Mouse (Mus musculus): ENCODE measurements around the gene Tma7. TPM values are rescaled to one million over a fixed set of nuclear protein-coding genes. Genes with fewer than 3 reads are reported as not detected.

Tma7 gene
- polyA plus RNA-seq, 1 experiment from 2014 or later: 328 TPM

DNA sequence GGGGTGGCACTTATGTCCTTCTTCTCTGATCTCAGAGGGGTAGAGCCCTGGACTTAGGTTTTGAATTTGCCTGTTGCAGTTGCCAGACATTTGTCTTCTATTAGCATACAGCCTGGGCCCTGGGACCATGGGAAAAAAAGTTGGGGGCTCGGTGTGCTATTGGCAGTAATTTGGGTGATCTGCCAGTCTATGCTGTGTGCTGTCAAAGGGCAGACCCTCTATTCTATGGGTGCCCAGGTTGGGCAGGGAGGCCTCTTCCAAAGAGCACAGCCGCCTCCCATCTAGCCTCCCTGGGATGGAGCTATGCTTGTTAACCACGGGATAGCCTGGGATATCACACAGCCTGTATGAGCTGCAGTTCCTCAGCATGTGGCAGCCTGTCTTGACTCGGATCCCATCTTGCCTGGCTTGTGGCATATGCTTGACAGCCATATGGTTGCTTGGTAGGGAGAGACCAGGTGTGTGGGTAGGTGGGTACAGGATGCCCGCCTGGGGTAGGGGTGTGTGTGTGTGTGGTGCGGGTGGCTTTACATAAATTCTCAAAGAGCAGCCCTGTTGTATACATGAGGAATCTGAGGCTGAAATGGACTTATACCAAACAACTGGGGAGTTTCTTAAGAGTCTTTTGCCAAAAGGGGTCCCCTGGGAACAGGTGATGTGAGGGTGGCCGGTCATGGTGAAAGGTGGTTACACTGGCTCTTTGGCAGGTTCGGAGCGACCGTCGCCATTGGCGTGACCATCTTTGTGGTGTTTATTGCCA, 26.9 kb downstream of the Tma7 start:
- Histone ChIP-seq H3K4me3 (replicated peaks) (peak overlapping the region; percentile 44), H3K27me3 (no peaks in the 10 kb centered on the region), H3K9me3 (replicated peaks) (no peaks in the 10 kb centered on the region), H3K4me2 (peak overlapping the region; percentile 56), H3K4me1 (replicated peaks) (peaks cover 49% of the 10 kb centered on the region), H3K9ac (peak overlapping the region; percentile 10; the same call in 1 of the 2 replicates), H3K27ac (replicated peaks) (peak overlapping the region; percentile 64), H3K36me3 (replicated peaks) (peaks cover 25% of the 10 kb centered on the region)
- WGBS (ENCODE audit: insufficient replicate concordance): 80% methylated on average over 12 of the region's 12 CpGs
- ATAC-seq (ENCODE audit: insufficient read depth): no peak

DNA sequence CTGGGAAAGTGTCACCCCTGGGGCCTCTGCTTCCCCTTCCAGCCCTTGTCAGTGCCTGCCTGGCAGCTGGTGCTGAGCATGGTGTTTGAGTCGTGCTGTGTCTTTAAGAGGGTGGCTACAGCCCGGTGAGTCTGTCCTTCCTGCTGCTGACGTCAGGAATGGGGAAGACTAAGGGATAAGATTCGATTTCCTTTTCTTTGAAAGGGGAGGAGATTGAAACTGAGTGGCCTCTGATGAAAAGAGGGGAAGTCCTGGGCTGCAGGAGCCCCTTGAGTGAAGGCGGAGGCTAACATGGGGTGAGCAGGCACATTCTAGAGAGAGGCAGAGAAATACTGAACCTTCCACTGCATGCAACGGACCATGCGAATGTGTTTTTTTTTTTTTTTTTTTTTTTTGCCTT, 27.7 kb downstream of the Tma7 start:
- Histone ChIP-seq H3K36me3 (replicated peaks) (peaks cover 25% of the 10 kb centered on the region), H3K27ac (replicated peaks) (peak overlapping the region; percentile 68), H3K27me3 (no peaks in the 10 kb centered on the region), H3K4me1 (replicated peaks) (peaks cover 49% of the 10 kb centered on the region), H3K9me3 (replicated peaks) (no peaks in the 10 kb centered on the region), H3K4me3 (replicated peaks) (peak overlapping the region; percentile 44), H3K9ac (0 out of 2 replicates have a peak overlapping the region, but pooled peaks have one; percentile 15), H3K4me2 (peak overlapping the region; percentile 56)
- ATAC-seq (ENCODE audit: insufficient read depth): peak; percentile 24; the same call in 1 of the 2 replicates
- WGBS (ENCODE audit: insufficient replicate concordance): 5% methylated on average over 7 of the region's 7 CpGs

DNA sequence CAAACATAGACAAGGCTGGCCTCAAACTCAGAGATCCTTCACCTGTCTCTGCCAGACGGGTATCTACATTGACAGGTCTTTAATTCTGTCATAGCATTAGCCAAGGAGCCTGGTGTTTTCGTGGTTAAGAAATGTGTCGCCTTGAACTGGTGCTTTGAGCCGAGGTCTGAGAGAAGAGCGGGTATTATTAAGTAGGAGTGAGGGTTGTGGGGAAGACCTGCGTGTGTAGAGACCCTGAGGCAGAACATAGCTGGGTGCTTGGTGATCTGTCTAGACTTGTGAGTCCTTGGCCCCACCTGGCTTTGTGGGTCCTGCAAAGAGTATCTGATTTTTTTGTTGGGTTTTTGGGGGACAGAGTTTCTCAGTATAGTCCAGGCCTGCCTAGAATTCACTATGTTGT, 28.5 kb downstream of the Tma7 start:
- H3K4me1 ChIP-seq (replicated peaks): peaks cover 49% of the 10 kb centered on the region
- H3K27ac ChIP-seq (replicated peaks): no peak overlapping the region
- no peak overlapping the region for H3K4me3 ChIP-seq (replicated peaks)
- no peak for ATAC-seq (ENCODE audit: insufficient read depth)
- H3K36me3 ChIP-seq (replicated peaks): peaks cover 25% of the 10 kb centered on the region
- no peak overlapping the region for H3K4me2 ChIP-seq
- no peaks in the 10 kb centered on the region for H3K27me3 ChIP-seq
- H3K9ac ChIP-seq: no peak overlapping the region
- WGBS (ENCODE audit: insufficient replicate concordance): 52% methylated on average over 6 of the region's 6 CpGs
- no peaks in the 10 kb centered on the region for H3K9me3 ChIP-seq (replicated peaks)

DNA sequence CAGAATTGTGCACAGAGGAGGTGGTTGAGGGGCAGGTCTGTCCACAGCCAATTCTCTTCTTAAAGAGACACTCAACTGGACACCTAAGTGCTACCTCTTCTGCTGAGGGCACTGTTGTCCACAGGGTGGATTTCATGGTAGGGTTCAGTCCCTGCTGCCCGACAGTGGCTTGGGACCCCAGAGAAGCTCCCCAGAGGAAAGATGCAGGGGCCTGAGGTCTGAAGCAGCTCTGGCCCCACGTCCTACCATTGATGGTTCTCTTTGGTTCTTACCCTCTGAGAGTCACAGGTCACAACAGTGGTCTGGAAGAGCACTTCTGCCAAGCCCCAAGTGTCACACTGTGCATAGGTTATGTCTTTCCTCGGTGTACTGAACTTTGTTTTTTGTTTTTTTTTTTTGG, 29.0 kb downstream of the Tma7 start:
- Histone ChIP-seq H3K9ac (no peak overlapping the region), H3K27me3 (no peaks in the 10 kb centered on the region), H3K36me3 (replicated peaks) (peaks cover 24% of the 10 kb centered on the region), H3K9me3 (replicated peaks) (no peaks in the 10 kb centered on the region), H3K4me1 (replicated peaks) (peaks cover 44% of the 10 kb centered on the region), H3K4me3 (replicated peaks) (no peak overlapping the region), H3K4me2 (no peak overlapping the region), H3K27ac (replicated peaks) (no peak overlapping the region)
- no peak for ATAC-seq (ENCODE audit: insufficient read depth)
- 68% methylated on average over 3 of the region's 3 CpGs for WGBS (ENCODE audit: insufficient replicate concordance)

DNA sequence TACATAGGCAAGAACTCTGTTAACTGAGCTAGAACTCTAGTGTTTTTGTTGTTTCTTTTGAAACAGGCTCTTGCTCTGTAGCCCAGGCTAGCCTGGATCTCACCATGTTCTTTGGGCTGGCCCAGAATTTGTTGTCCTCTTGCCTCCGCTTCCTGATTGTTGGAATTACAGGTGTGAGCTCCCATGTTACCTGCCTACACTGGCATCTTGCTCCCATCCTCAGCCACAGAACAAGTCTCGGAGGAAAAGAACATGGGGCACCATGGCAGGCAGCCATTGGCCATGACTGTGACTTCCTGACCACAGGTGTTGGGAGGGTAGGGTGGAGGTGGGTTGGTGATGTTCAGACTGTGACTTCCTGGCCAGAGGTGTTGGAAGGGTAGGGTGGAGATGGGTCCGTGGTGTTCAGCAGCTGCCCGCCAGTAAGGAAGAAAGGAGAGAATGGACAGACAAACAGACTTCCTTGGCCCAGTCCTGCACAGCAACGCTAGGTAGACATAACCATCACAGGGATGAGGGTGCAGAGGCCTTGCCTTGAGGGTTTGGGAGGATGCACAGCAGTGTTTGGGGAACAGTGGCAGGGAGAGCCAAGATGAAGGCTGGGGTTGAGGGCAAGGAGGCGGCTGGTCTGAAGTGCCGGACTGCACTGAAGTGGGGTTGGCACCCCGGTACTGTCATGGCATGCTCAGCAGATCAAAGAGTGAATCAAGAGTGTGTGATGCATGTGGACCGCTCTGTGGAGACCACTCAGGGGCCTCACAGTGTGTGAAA, 29.7 kb downstream of the Tma7 start:
- H3K9ac ChIP-seq: no peak overlapping the region
- no peak overlapping the region for H3K4me2 ChIP-seq
- no peaks in the 10 kb centered on the region for H3K27me3 ChIP-seq
- H3K4me1 ChIP-seq (replicated peaks): peaks cover 39% of the 10 kb centered on the region
- H3K9me3 ChIP-seq (replicated peaks): no peaks in the 10 kb centered on the region
- peaks cover 17% of the 10 kb centered on the region for H3K36me3 ChIP-seq (replicated peaks)
- no peak overlapping the region for H3K27ac ChIP-seq (replicated peaks)
- WGBS (ENCODE audit: insufficient replicate concordance): 76% methylated on average over 9 of the region's 9 CpGs
- H3K4me3 ChIP-seq (replicated peaks): no peak overlapping the region
- no peak for ATAC-seq (ENCODE audit: insufficient read depth)

DNA sequence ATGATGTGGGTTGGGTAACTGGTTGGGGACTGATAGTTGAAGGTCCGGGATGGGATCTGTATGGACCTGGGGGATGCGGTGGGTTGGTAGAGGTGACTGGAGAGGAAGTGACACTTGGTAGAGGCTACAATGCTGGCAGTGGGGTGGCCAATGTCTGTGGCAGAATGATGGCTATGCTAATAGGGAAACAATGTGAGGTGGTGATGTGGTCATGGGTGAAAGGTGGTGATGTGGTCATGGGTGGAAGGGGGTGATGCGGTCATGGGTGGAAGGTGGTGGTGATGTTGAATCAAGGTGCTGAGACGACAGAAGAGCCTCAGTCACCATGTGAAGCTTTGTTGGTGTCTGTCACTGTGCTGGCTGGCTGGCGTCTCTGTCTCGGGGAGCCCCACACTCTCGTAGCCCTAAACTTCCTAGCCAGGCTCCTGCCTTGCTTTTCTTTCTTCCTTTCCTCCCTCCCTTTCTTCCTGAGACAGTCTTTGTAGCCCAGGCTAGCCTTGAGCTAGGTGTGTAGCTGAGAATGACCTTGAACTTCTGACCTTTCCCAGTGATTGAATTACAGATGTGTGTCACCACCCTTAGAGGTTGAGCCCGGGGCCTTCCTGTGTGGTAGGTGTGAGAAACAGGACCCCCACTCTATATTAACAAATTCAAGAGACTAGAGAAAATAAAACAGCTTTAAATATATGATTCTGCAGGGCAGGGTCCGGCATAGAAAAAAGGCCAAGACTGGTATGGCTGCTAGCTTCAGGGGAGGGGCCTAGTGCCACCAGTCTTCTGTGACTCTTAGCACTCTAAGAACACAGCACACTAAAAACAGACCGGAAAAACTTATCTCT, 30.5 kb downstream of the Tma7 start:
- ATAC-seq (ENCODE audit: insufficient read depth): no peak
- 67% methylated on average over 10 of the region's 10 CpGs for WGBS (ENCODE audit: insufficient replicate concordance)
- Histone ChIP-seq H3K4me2 (no peak overlapping the region), H3K36me3 (replicated peaks) (peaks cover 9% of the 10 kb centered on the region), H3K27me3 (no peaks in the 10 kb centered on the region), H3K4me1 (replicated peaks) (peaks cover 39% of the 10 kb centered on the region), H3K27ac (replicated peaks) (no peak overlapping the region), H3K9me3 (replicated peaks) (no peaks in the 10 kb centered on the region), H3K9ac (no peak overlapping the region), H3K4me3 (replicated peaks) (no peak overlapping the region)

DNA sequence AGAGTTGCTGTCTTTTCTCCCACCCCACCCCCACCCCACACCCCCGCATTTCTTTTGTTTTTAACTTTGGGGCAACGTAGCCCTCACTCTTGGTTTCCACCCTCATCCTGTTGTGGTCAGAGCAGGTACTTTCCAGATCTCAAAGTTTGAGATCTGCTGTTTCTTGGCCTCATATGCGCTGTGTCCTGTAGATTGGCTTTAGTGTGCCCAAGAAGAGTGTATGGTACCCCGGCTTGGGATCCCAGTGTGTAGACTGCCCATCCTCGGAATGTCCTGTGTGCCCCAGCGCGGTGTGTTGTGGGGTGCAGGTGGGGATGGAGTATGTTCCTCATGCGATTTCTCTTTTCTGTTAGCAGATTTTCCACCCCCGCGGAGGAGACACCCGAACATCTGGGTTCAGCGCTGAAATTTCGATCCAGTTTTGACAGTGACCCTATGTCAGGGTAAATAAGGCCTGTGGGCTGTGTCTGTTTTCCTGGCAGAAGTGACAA, 31.3 kb downstream of the Tma7 start:
- Histone ChIP-seq H3K4me3 (replicated peaks) (no peak overlapping the region), H3K4me1 (replicated peaks) (peaks cover 34% of the 10 kb centered on the region), H3K27ac (replicated peaks) (no peak overlapping the region), H3K9ac (no peak overlapping the region), H3K36me3 (replicated peaks) (peaks cover under 1% of the 10 kb centered on the region; the same call in 1 of the 2 replicates), H3K9me3 (replicated peaks) (no peaks in the 10 kb centered on the region), H3K4me2 (no peak overlapping the region), H3K27me3 (no peaks in the 10 kb centered on the region)
- no peak for ATAC-seq (ENCODE audit: insufficient read depth)
- WGBS (ENCODE audit: insufficient replicate concordance): 55% methylated on average over 13 of the region's 13 CpGs

DNA sequence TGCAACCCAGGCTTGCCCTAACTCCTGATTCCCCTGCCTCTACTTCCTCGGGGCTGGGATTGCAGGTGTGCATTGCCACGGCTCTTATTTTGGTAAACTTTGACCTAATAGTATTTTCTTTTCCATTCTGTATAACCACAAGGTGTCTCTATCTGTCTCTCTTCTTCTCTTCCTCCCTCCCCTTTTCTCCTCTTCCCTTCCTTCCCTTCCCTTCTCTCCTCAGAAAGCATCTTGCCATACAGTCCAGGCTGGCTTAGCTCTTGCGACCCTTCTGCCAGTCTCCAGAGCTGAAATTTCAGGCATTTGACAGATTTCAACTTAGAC, 31.8 kb downstream of the Tma7 start:
- Histone ChIP-seq H3K27ac (replicated peaks) (no peak overlapping the region), H3K36me3 (replicated peaks) (no peaks in the 10 kb centered on the region), H3K4me1 (replicated peaks) (peaks cover 30% of the 10 kb centered on the region), H3K27me3 (no peaks in the 10 kb centered on the region), H3K9ac (no peak overlapping the region), H3K4me2 (no peak overlapping the region), H3K4me3 (replicated peaks) (no peak overlapping the region), H3K9me3 (replicated peaks) (no peaks in the 10 kb centered on the region)
- no peak for ATAC-seq (ENCODE audit: insufficient read depth)
- WGBS (ENCODE audit: insufficient replicate concordance): 52% methylated on average over 3 of the region's 3 CpGs

DNA sequence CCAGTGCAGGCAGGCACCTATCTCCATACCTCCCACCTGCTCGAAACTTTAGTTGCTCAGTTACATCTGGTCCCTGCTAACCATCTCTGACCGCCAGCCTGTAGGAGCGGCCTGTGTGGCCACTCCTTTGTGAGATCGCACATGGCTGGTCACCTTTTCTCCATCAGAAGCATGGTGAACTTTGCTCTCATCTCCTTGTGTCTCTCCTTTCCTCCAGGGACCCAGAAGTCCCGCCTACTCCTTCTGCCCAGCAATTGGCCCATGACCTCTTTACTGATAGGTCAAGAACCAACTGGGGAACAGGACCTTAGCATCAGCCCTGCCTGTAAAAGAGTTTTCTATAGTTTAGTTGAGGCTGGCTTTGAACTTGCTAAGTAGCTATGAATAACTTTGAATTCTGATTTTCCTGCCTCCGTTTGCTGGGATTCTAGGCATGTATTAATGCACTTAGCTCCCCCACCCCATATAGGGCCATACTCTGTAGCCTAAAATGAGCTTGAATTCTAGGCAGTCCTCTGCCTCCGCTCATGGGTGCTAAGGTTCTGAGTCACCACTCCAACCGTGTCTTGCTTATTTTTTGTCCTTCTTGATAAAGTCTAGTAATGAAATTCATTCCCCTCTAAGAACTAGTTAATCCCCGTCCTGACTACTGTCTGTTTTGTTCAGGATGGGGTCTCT, 32.3 kb downstream of the Tma7 start:
- no peaks in the 10 kb centered on the region for H3K9me3 ChIP-seq (replicated peaks)
- H3K4me2 ChIP-seq: no peak overlapping the region
- ATAC-seq (ENCODE audit: insufficient read depth): no peak
- 73% methylated on average over 9 of the region's 9 CpGs for WGBS (ENCODE audit: insufficient replicate concordance)
- no peak overlapping the region for H3K27ac ChIP-seq (replicated peaks)
- no peak overlapping the region for H3K9ac ChIP-seq
- peaks cover 25% of the 10 kb centered on the region for H3K4me1 ChIP-seq (replicated peaks)
- H3K36me3 ChIP-seq (replicated peaks): no peaks in the 10 kb centered on the region
- no peak overlapping the region for H3K4me3 ChIP-seq (replicated peaks)
- no peaks in the 10 kb centered on the region for H3K27me3 ChIP-seq

DNA sequence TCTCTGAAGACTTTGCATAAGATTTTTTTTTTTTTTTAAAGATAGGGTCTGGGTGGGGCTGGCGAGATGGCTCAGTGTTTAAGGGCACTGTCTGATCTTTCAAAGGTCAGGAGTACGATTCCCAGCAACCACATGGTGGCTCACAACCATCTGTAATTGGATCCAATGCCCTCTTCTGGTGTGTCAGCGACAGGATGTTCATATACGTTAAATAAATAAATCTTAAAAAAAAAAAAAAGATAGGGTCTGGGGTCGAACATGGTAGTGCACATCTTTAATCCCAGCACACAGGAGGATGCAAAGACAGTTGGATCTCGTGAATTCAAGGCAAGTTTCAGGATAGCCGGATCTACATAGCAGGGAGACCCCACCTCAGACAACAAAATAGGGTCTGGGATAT, 33.1 kb downstream of the Tma7 start:
- H3K9ac ChIP-seq: no peak overlapping the region
- no peaks in the 10 kb centered on the region for H3K36me3 ChIP-seq (replicated peaks)
- ATAC-seq (ENCODE audit: insufficient read depth): no peak
- H3K4me1 ChIP-seq (replicated peaks): peaks cover 17% of the 10 kb centered on the region
- no peak overlapping the region for H3K4me2 ChIP-seq
- no peaks in the 10 kb centered on the region for H3K27me3 ChIP-seq
- no peak overlapping the region for H3K4me3 ChIP-seq (replicated peaks)
- H3K27ac ChIP-seq (replicated peaks): no peak overlapping the region
- WGBS (ENCODE audit: insufficient replicate concordance): 57% methylated on average over 7 of the region's 7 CpGs
- no peaks in the 10 kb centered on the region for H3K9me3 ChIP-seq (replicated peaks)

All from liver, embryonic 15.5 days (tissue).